Comparison of ENCODE assay signal across 25 mouse cellular contexts in the genomic region with DNA sequence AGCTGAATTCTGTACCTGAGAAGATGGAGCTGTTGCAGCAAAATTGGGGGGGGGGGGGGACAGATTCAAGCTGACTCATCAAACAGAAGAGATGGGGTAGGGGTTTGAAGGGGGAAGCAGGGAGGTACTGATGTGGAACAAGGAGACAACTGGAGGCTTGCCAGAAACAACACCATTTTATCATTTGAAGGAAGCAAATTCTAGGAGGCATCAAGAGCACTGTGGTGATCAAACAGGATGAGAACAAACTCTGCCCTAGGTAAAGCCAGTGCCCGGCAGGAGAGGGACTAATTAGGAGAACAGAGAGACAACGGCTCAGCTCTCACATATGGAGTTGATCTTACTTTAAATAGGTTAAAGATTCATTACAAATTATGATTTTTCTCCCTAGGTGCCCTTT.
"Had no signal": no experiment of that assay in that cellular context is flagged by ENCODE, and none has a peak within 500 bp of the region (broad histone marks: within the 10 kb centered on the region; RNA-seq: fewer than 3 reads in every experiment).

No protein-coding gene starts in this region.

- ATAC-seq: hindbrain, embryonic 16.5 days; inflammation-experienced regulatory T-cells, adult 6 months; intestine, embryonic 15.5 days; intestine, postnatal 0 days had no signal

- H3K4me1 ChIP-seq: heart, embryonic 10.5 days; heart, embryonic 12.5 days; hindbrain, embryonic 10.5 days; hindbrain, embryonic 12.5 days; intestine, embryonic 15.5 days; limb, embryonic 10.5 days; limb, embryonic 12.5 days had no signal

- H3K36me3 ChIP-seq: heart, embryonic 10.5 days; heart, embryonic 12.5 days; hindbrain, embryonic 10.5 days; hindbrain, embryonic 12.5 days; intestine, embryonic 15.5 days; limb, embryonic 10.5 days; limb, embryonic 12.5 days had no signal

- DNase-seq: gastrocnemius, adult 2 months; gastrocnemius, postnatal 10 days; gastrocnemius, postnatal 25 days; heart, postnatal 10 days; heart, postnatal 4 days; kidney, adult 18-20 months; kidney, adult 8-10 months; kidney, postnatal 10 days; kidney, postnatal 25 days; kidney, postnatal 4 days; liver had no signal

- H3K4me3 ChIP-seq: gastrocnemius, adult 2 months; heart, embryonic 10.5 days; heart, embryonic 12.5 days; hindbrain, embryonic 10.5 days; hindbrain, embryonic 12.5 days; intestine, embryonic 15.5 days; layer of hippocampus, adult 2 months; left cerebral cortex, adult 2 months; limb, embryonic 10.5 days; limb, embryonic 12.5 days had no signal

- H3K9ac ChIP-seq: heart, embryonic 12.5 days; hindbrain, embryonic 12.5 days; hindbrain, embryonic 14.5 days; intestine, embryonic 15.5 days; limb, embryonic 12.5 days had no signal

- H3K27me3 ChIP-seq: heart, embryonic 12.5 days; hindbrain, embryonic 12.5 days; intestine, embryonic 15.5 days had no signal

- H3K27ac ChIP-seq: gastrocnemius, adult 2 months; heart, embryonic 10.5 days; hindbrain, embryonic 10.5 days; hindbrain, embryonic 12.5 days; hindbrain, embryonic 14.5 days; intestine, embryonic 15.5 days; layer of hippocampus, adult 2 months; left cerebral cortex, adult 2 months; limb, embryonic 10.5 days; limb, embryonic 12.5 days had no signal

- H3K4me2 ChIP-seq: heart, embryonic 12.5 days; hindbrain, embryonic 12.5 days; hindbrain, embryonic 14.5 days; intestine, embryonic 15.5 days; limb, embryonic 12.5 days; liver, embryonic 11.5 days had no signal

- H3K9me3 ChIP-seq: heart, embryonic 10.5 days; heart, embryonic 12.5 days; hindbrain, embryonic 10.5 days; hindbrain, embryonic 12.5 days; intestine, embryonic 15.5 days; limb, embryonic 10.5 days; limb, embryonic 12.5 days had no signal
